Mouse (Mus musculus) heart, embryonic 13.5 days (tissue): ENCODE measurements around the gene Lrba. TPM values are rescaled to one million over a fixed set of nuclear protein-coding genes. Genes with fewer than 3 reads are reported as not detected.

ENCODE experiments used
- ATAC-seq: fragments of 200-750 bp; cut with Nextera tagmentation; 2 replicates; pipeline ENCODE4 v1.8.0; 2017; ENCODE audit warnings: moderate TSS enrichment; ENCODE audit not compliant: insufficient number of reproducible peaks, low FRiP score, low TSS enrichment; ENCODE audit errors: extremely low read depth
- H3K27ac ChIP-seq: fragments of 300-500 bp; sonication (generic); replicated peaks from 2 replicates; pipeline ENCODE4 v1.5.1; 2015; ENCODE audit warnings: moderate library complexity, mild to moderate bottlenecking, inconsistent platforms
- H3K27me3 ChIP-seq: fragments of 300-500 bp; sonication (generic); replicated peaks from 2 replicates; pipeline ENCODE4 v1.6.1; 2015; ENCODE audit warnings: mild to moderate bottlenecking, inconsistent platforms
- H3K36me3 ChIP-seq: fragments of 300-500 bp; sonication (generic); 2 replicates; pipeline ENCODE4 v1.6.1; 2015; ENCODE audit warnings: mild to moderate bottlenecking, inconsistent platforms
- H3K4me1 ChIP-seq: fragments of 300-500 bp; sonication (generic); 2 replicates; pipeline ENCODE4 v1.6.1; 2015; ENCODE audit warnings: inconsistent platforms
- H3K4me2 ChIP-seq: fragments of 300-500 bp; sonication (generic); 2 replicates; pipeline ENCODE4 v1.6.1; 2015; ENCODE audit warnings: inconsistent platforms, mild to moderate bottlenecking, moderate library complexity
- H3K4me3 ChIP-seq: fragments of 300-500 bp; sonication (generic); 2 replicates; pipeline ENCODE4 v1.5.1; 2015; ENCODE audit warnings: moderate library complexity, mild to moderate bottlenecking, inconsistent platforms
- H3K9ac ChIP-seq: fragments of 300-500 bp; sonication (generic); 2 replicates; pipeline ENCODE4 v1.6.1; 2015; ENCODE audit warnings: inconsistent platforms, mild to moderate bottlenecking, moderate library complexity
- H3K9me3 ChIP-seq: fragments of 300-500 bp; sonication (generic); 2 replicates; pipeline ENCODE4 v1.6.1; 2016; ENCODE audit warnings: inconsistent platforms
- WGBS: fragments of 180-500 bp; shearing (Covaris S2); methylation state at CpG from one replicate; pipeline ENCODE4 v1.1.7; 2015; ENCODE audit warnings: mixed read lengths; 5-methylcytosine and 5-hydroxymethylcytosine counted together
- polyA plus RNA-seq: library from polyadenylated mRNA; unstranded; fragments of >200 nt; fragmentation: Nextera tagmentation; extraction: Ambion mirVana; gene quantifications from 2 replicates; pipeline ENCODE4 v1.2.1, GENCODE M21; 2015

The Lrba gene
- polyA plus RNA-seq, 1 experiment from 2014 or later, result 1.5 TPM

DNA sequence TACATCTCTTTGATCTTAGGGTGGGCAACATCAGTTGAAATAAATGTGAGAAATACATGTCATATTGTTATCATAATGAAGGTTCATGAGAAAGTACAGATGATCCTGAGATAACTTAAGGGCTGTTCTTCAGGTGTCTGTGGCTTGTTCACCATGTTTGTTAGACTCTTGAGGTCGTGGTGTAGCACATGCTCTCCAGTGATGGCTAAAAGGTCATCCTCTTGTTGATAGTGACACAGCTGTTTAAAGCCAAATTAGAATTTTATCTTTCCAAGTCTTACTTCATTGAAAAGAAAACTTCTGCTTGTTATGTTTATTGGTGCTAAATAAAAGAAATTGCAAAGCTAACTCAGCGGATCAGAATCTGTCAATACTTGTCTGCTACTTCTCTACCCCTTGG is 147.0 kb downstream of the Lrba start:
- Histone ChIP-seq H3K4me2 (no peak overlapping the region), H3K4me1 (no peaks in the 10 kb centered on the region), H3K9me3 (no peaks in the 10 kb centered on the region), H3K9ac (no peak overlapping the region), H3K36me3 (no peaks in the 10 kb centered on the region), H3K27ac (no peak overlapping the region), H3K27me3 (no peaks in the 10 kb centered on the region), H3K4me3 (no peak overlapping the region)
- no peak for ATAC-seq
- 59% methylated on average over 2 of the region's 2 CpGs for WGBS

GRCm38 (mm10) chr3:86375276-86375675 is 150.8 kb downstream of the Lrba start:
- Histone ChIP-seq H3K4me3 (no peak overlapping the region), H3K27ac (no peak overlapping the region), H3K4me1 (no peaks in the 10 kb centered on the region), H3K27me3 (no peaks in the 10 kb centered on the region), H3K9me3 (no peaks in the 10 kb centered on the region), H3K36me3 (no peaks in the 10 kb centered on the region), H3K9ac (no peak overlapping the region), H3K4me2 (no peak overlapping the region)
- 84% methylated on average over 2 of the region's 2 CpGs for WGBS
- no peak for ATAC-seq

- 53% methylated on average over 2 of the region's 2 CpGs for WGBS
- no peaks in the 10 kb centered on the region for H3K36me3 ChIP-seq
- ATAC-seq, result no peak
- no peaks in the 10 kb centered on the region for H3K9me3 ChIP-seq
- no peak overlapping the region for H3K4me3 ChIP-seq
- no peak overlapping the region for H3K27ac ChIP-seq
- H3K27me3 ChIP-seq, result no peaks in the 10 kb centered on the region
- no peak overlapping the region for H3K9ac ChIP-seq
- H3K4me1 ChIP-seq, result no peaks in the 10 kb centered on the region
- H3K4me2 ChIP-seq, result no peak overlapping the region
These were observed 158.1 kb downstream of the Lrba start for GRCm38 (mm10) chr3:86382557-86382956.

DNA sequence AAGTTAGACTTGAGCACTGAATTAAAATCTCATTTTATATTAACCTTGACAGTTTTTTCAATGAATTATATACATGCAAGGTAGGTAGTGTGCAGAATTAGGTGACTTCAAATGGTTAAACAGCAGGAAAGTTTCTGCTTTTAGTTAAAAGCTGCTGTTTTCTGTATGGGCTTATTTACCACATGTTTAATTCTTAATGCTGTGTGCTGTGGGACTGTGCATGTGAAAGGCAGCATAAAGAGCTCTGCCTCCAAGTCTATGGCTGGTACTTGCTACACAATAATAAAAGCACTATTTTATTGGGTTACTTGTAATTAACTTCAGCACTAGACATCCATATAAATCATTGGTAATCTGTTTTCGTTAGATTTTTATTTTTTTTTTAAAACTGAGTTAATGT is 160.6 kb downstream of the Lrba start:
- no peak overlapping the region for H3K4me2 ChIP-seq
- no peak for ATAC-seq
- no peak overlapping the region for H3K27ac ChIP-seq
- no peak overlapping the region for H3K4me3 ChIP-seq
- H3K4me1 ChIP-seq, result no peaks in the 10 kb centered on the region
- no peak overlapping the region for H3K9ac ChIP-seq
- H3K36me3 ChIP-seq, result no peaks in the 10 kb centered on the region
- WGBS, result 89% methylated on average over 1 of the region's 1 CpGs
- no peaks in the 10 kb centered on the region for H3K27me3 ChIP-seq
- no peaks in the 10 kb centered on the region for H3K9me3 ChIP-seq

DNA sequence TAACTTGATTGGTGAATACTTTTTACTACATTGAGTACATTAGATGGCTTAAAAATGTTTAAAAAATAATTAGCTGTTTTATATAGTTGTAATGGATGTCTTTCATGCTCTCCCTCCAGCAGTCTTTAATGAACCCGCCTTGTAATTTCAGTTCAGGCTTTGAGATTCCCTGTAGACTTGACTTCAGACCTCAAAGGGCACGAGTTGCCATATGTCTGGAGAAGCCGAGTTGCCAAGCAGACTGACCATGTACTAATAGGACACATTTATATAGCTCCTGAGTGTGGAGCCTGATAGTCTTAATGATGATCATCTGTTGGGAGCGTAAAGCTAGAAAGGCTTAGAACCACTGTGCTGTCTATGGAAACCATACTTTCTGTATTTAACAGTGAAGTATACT is 161.8 kb downstream of the Lrba start:
- Histone ChIP-seq H3K36me3 (no peaks in the 10 kb centered on the region), H3K27me3 (no peaks in the 10 kb centered on the region), H3K27ac (no peak overlapping the region), H3K9ac (no peak overlapping the region), H3K4me1 (no peaks in the 10 kb centered on the region), H3K4me2 (no peak overlapping the region), H3K9me3 (no peaks in the 10 kb centered on the region), H3K4me3 (no peak overlapping the region)
- 70% methylated on average over 4 of the region's 4 CpGs for WGBS
- no peak for ATAC-seq

- H3K4me1 ChIP-seq, result no peaks in the 10 kb centered on the region
These were observed 199.3 kb downstream of the Lrba start for GRCm38 (mm10) chr3:86423828-86424227.

DNA sequence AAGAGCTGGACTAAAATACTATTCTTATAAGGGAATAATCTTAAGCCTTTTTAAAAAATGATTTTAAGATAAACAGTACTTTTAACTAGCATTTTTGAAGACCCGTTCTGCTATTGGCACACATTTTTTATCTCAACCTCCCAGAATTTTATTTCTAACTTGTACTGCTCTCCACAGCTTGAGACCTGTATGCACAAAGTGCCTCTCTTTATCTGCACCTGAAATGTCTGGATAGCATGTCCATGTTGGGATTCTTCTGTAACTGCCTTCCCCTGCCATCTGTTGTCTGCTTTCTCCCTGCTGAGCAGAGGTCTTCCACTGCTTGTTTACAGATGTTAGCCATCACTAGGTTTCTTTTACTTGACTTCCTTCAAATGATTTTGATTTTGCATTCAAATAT is 202.3 kb downstream of the Lrba start:
- H3K4me3 ChIP-seq, result no peak overlapping the region
- H3K36me3 ChIP-seq, result no peaks in the 10 kb centered on the region
- no peak overlapping the region for H3K9ac ChIP-seq
- no peaks in the 10 kb centered on the region for H3K4me1 ChIP-seq
- H3K27me3 ChIP-seq, result no peaks in the 10 kb centered on the region
- 91% methylated on average over 1 of the region's 1 CpGs for WGBS
- H3K27ac ChIP-seq, result no peak overlapping the region
- no peak for ATAC-seq
- H3K9me3 ChIP-seq, result no peaks in the 10 kb centered on the region
- no peak overlapping the region for H3K4me2 ChIP-seq

More at GRCm38 (mm10) chr3:86423828-86424227, 199.3 kb downstream of the Lrba start:
- Histone ChIP-seq H3K36me3 (no peaks in the 10 kb centered on the region), H3K4me2 (no peak overlapping the region), H3K9ac (no peak overlapping the region), H3K9me3 (no peaks in the 10 kb centered on the region), H3K27ac (no peak overlapping the region), H3K27me3 (no peaks in the 10 kb centered on the region), H3K4me3 (no peak overlapping the region)
- 83% methylated on average over 2 of the region's 2 CpGs for WGBS
- no peak for ATAC-seq

GRCm38 (mm10) chr3:86443497-86443896 is 219.0 kb downstream of the Lrba start:
- ATAC-seq, result no peak
- 74% methylated on average over 4 of the region's 4 CpGs for WGBS
- H3K9ac ChIP-seq, result no peak overlapping the region

GRCm38 (mm10) chr3:86451211-86451610 is 226.7 kb downstream of the Lrba start:
- Histone ChIP-seq H3K36me3 (no peaks in the 10 kb centered on the region), H3K9me3 (no peaks in the 10 kb centered on the region), H3K4me3 (no peak overlapping the region), H3K27me3 (no peaks in the 10 kb centered on the region), H3K4me2 (no peak overlapping the region), H3K27ac (no peak overlapping the region), H3K9ac (no peak overlapping the region), H3K4me1 (peaks cover 4% of the 10 kb centered on the region; the same call in 1 of the 2 replicates)
- no peak for ATAC-seq
- 93% methylated on average over 2 of the region's 2 CpGs for WGBS

More at GRCm38 (mm10) chr3:86443497-86443896, 219.0 kb downstream of the Lrba start:
- Histone ChIP-seq H3K4me2 (no peak overlapping the region), H3K4me3 (no peak overlapping the region), H3K36me3 (no peaks in the 10 kb centered on the region), H3K4me1 (no peaks in the 10 kb centered on the region), H3K27ac (no peak overlapping the region), H3K9me3 (no peaks in the 10 kb centered on the region), H3K27me3 (no peaks in the 10 kb centered on the region)

GRCm38 (mm10) chr3:86461582-86461981 is 237.1 kb downstream of the Lrba start:
- H3K36me3 ChIP-seq, result no peaks in the 10 kb centered on the region
- no peaks in the 10 kb centered on the region for H3K9me3 ChIP-seq
- H3K27ac ChIP-seq, result no peak overlapping the region
- peaks cover 12% of the 10 kb centered on the region for H3K4me1 ChIP-seq
- no peak overlapping the region for H3K4me2 ChIP-seq
- H3K27me3 ChIP-seq, result no peaks in the 10 kb centered on the region
- no peak overlapping the region for H3K4me3 ChIP-seq
- no peak for ATAC-seq
- no peak overlapping the region for H3K9ac ChIP-seq
- WGBS, result 46% methylated on average over 3 of the region's 3 CpGs

DNA sequence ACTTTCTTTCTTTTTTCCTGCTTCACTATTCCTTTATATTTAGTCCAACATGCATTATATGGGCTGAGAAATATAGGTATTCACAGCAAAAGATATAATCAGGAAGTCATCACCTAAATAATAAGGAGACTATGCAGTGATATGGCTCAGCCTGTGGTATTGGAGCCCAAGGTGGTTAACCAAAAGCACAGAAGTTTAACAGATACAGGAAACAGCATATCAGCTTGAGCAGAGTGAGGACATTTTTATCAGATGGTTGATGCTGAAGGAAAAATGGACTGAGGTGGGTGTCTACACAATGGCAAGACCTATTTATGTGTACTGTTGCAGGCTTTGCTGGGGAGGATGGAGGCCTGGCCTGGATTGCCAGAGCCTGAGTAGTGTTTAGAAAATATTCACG is 265.5 kb downstream of the Lrba start:
- no peaks in the 10 kb centered on the region for H3K27me3 ChIP-seq
- no peak overlapping the region for H3K4me2 ChIP-seq
- no peaks in the 10 kb centered on the region for H3K4me1 ChIP-seq
- H3K27ac ChIP-seq, result no peak overlapping the region
- 75% methylated on average over 1 of the region's 1 CpGs for WGBS
- no peaks in the 10 kb centered on the region for H3K9me3 ChIP-seq
- no peak overlapping the region for H3K9ac ChIP-seq
- no peak overlapping the region for H3K4me3 ChIP-seq
- no peaks in the 10 kb centered on the region for H3K36me3 ChIP-seq
- ATAC-seq, result no peak

- Histone ChIP-seq H3K4me2 (no peak overlapping the region), H3K4me1 (no peaks in the 10 kb centered on the region), H3K27ac (no peak overlapping the region), H3K9ac (no peak overlapping the region), H3K9me3 (no peaks in the 10 kb centered on the region), H3K4me3 (no peak overlapping the region), H3K36me3 (no peaks in the 10 kb centered on the region), H3K27me3 (no peaks in the 10 kb centered on the region)
- ATAC-seq, result no peak
These were observed 276.1 kb downstream of the Lrba start for GRCm38 (mm10) chr3:86500586-86500985.
